Mouse (Mus musculus) stomach, embryonic 15.5 days (tissue): Measurements from ENCODE around the gene Ccdc103. TPM values are rescaled to one million over a fixed set of nuclear protein-coding genes. Genes with fewer than 3 reads are reported as not detected.

ENCODE experiments used
- ATAC-seq: fragments of 200-750 bp; cut with Nextera tagmentation; 2 replicates; pipeline ENCODE4 v1.8.0; 2017; ENCODE audit warnings: low read depth, moderate number of reproducible peaks, moderate TSS enrichment; ENCODE audit not compliant: insufficient read depth, low FRiP score
- H3K27ac ChIP-seq: fragments of 300-500 bp; sonication (generic); 2 replicates; pipeline ENCODE4 v1.5.1; 2015; ENCODE audit warnings: mild to moderate bottlenecking, inconsistent platforms
- H3K27me3 ChIP-seq: fragments of 300-500 bp; sonication (generic); replicated peaks from 2 replicates; pipeline ENCODE4 v1.6.1; 2015; ENCODE audit warnings: inconsistent platforms
- H3K36me3 ChIP-seq: fragments of 300-500 bp; sonication (generic); 2 replicates; pipeline ENCODE4 v1.6.1; 2015; ENCODE audit warnings: inconsistent platforms
- H3K4me1 ChIP-seq: fragments of 300-500 bp; sonication (generic); 2 replicates; pipeline ENCODE4 v1.6.1; 2015; ENCODE audit warnings: inconsistent platforms
- H3K4me2 ChIP-seq: fragments of 300-500 bp; sonication (generic); 2 replicates; pipeline ENCODE4 v1.6.1; 2015; ENCODE audit warnings: mild to moderate bottlenecking, inconsistent platforms
- H3K4me3 ChIP-seq: fragments of 300-500 bp; sonication (generic); replicated peaks from 2 replicates; pipeline ENCODE4 v1.5.1; 2015; ENCODE audit warnings: inconsistent platforms
- H3K9ac ChIP-seq: fragments of 300-500 bp; sonication (generic); 2 replicates; pipeline ENCODE4 v1.6.1; 2015; ENCODE audit warnings: inconsistent platforms
- H3K9me3 ChIP-seq: fragments of 300-500 bp; sonication (generic); 2 replicates; pipeline ENCODE4 v1.6.1; 2016; ENCODE audit warnings: inconsistent platforms
- WGBS: fragments of 180-500 bp; shearing (Covaris S2); methylation state at CpG from one replicate; pipeline ENCODE4 v1.1.7; 2015; 5-methylcytosine and 5-hydroxymethylcytosine counted together
- polyA plus RNA-seq: library from polyadenylated mRNA; unstranded; fragments of >200 nt; fragmentation: Nextera tagmentation; extraction: Ambion mirVana; gene quantifications from 2 replicates; pipeline ENCODE4 v1.2.1, GENCODE M21; 2015

The Ccdc103 gene
- polyA plus RNA-seq, 1 experiment from 2014 or later, result 1.1 TPM

DNA sequence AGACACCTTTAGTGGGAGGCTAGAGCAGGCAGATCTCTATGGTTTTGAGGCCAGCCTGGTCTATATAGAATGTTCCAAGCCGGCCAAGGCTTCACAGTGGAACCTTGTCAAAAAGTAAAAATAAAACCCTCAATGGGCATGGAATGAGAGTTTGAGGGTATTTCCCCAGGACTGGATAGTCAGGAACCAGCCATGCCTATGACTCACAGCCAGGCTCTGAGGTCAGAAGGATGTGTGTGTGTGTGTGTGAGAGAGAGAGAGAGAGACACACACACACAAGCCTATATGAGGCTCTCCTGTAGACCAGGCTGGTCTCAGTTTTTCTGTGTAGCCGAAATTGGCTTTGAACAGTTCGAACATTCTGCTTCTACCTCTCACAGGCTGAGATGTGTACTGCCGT, 13.7 kb downstream of the Ccdc103 start:
- no peaks in the 10 kb centered on the region for H3K36me3 ChIP-seq
- WGBS, result 84% methylated on average over 4 of the region's 4 CpGs
- H3K9me3 ChIP-seq, result no peaks in the 10 kb centered on the region
- ATAC-seq, result no peak
- H3K4me1 ChIP-seq, result peaks cover 10% of the 10 kb centered on the region; the same call in 1 of the 2 replicates
- H3K4me3 ChIP-seq, result no peak overlapping the region
- H3K27ac ChIP-seq, result no peak overlapping the region
- H3K4me2 ChIP-seq, result no peak overlapping the region
- peaks cover 10% of the 10 kb centered on the region for H3K27me3 ChIP-seq
- no peak overlapping the region for H3K9ac ChIP-seq

- H3K9ac ChIP-seq, result no peak overlapping the region
- H3K36me3 ChIP-seq, result no peaks in the 10 kb centered on the region
- no peak overlapping the region for H3K27ac ChIP-seq
- H3K4me2 ChIP-seq, result no peak overlapping the region
- H3K9me3 ChIP-seq, result no peaks in the 10 kb centered on the region
- no peak overlapping the region for H3K4me3 ChIP-seq
- 52% methylated on average over 9 of the region's 9 CpGs for WGBS
- peak; percentile 84; the same call in 1 of the 2 replicates for ATAC-seq
- peaks cover 10% of the 10 kb centered on the region; the same call in 1 of the 2 replicates for H3K4me1 ChIP-seq
- H3K27me3 ChIP-seq, result peaks cover 9% of the 10 kb centered on the region
These were observed 14.8 kb downstream of the Ccdc103 start for GRCm38 (mm10) chr11:102895779-102896178.

DNA sequence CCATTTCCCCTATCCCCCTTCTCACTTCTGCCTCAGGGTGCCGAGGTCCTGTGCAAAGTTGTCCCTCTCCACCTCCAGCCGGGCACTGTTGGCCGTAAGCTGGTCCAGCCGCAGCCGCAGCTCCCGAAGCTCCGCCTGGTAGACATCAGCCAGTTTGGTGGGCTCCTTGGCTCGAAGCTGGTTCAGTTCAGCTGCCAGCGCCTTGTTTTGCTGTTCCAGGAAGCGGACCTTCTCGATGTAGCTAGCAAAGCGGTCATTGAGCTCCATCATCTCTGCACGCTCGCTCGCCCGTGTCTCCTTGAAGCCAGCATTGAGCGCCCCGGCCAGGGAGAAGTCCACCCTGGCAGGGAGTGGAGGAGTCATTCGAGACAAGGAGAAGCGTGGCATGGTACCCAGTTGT, 15.6 kb downstream of the Ccdc103 start:
- WGBS, result 81% methylated on average over 20 of the region's 20 CpGs
- Histone ChIP-seq H3K36me3 (no peaks in the 10 kb centered on the region), H3K4me1 (peaks cover 10% of the 10 kb centered on the region; the same call in 1 of the 2 replicates), H3K9ac (no peak overlapping the region), H3K4me3 (no peak overlapping the region), H3K4me2 (no peak overlapping the region), H3K27ac (no peak overlapping the region), H3K9me3 (no peaks in the 10 kb centered on the region), H3K27me3 (peaks cover 8% of the 10 kb centered on the region)
- no peak for ATAC-seq

DNA sequence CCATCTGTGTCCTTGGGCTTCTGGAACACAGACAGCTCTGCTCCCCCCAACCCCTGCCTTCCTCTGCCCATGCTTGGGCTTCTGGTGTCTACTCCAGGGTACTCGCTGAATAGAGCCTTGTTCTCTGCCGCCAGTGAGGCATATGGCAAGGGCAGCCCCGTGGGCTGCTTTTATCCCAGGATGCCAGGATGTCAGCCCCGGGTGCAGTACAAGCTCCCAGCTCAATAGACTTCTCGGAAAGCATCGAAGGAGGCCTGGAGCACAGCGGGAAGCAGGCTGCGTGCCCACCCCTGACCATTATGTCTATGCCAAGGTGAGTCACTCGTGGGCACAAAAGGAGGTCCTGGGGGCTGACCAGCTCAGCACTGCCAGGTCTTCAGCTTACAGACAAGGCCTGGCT, 17.4 kb downstream of the Ccdc103 start:
- Histone ChIP-seq H3K9me3 (no peaks in the 10 kb centered on the region), H3K4me3 (no peak overlapping the region), H3K9ac (no peak overlapping the region), H3K27ac (no peak overlapping the region), H3K4me1 (peaks cover 5% of the 10 kb centered on the region; the same call in 1 of the 2 replicates), H3K4me2 (no peak overlapping the region), H3K36me3 (no peaks in the 10 kb centered on the region), H3K27me3 (peaks cover 6% of the 10 kb centered on the region)
- no peak for ATAC-seq
- WGBS, result 76% methylated on average over 9 of the region's 9 CpGs

DNA sequence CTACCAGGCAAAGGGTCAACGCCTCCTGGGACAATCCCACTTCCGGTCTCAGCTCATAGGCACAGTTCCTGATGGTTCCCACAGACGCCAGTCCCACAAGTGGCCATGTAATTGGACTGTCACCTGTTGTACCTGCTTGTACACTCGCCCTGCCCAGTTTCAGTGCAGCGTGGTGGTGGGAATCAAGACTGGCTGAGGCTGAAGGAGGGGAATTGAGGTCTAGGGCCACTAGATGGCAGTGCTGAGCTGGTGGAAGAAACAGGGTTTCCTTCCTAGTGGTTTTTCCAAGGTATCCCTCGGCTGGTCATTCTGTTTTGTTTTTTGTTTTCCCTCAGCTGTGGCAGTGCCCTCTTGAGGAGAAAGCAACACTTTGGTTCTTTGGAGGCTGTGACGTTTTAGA, 19.8 kb downstream of the Ccdc103 start, which contains the start of gene Gfap:
Gene Gfap, minus strand, starts transcription at position 150 of the 400 bp plus-strand sequence.
- H3K36me3 ChIP-seq, result peaks cover 3% of the 10 kb centered on the region
- no peak within 1 kb of the TSS for H3K9ac ChIP-seq
- H3K27ac ChIP-seq, result no peak within 1 kb of the TSS
- peaks cover 6% of the 10 kb centered on the region for H3K27me3 ChIP-seq
- WGBS, result 10% methylated on average over 7 of the region's 7 CpGs
- no peak within 1 kb of the TSS for H3K4me2 ChIP-seq
- ATAC-seq, result peak; percentile 17; the same call in 1 of the 2 replicates
- no peak within 1 kb of the TSS for H3K4me3 ChIP-seq
- H3K9me3 ChIP-seq, result no peaks in the 10 kb centered on the region
- H3K4me1 ChIP-seq, result 0 out of 2 replicates have a peak, but pooled peaks cover 2% of the 10 kb centered on the region

GRCm38 (mm10) chr11:102901199-102901598, 20.2 kb downstream of the Ccdc103 start:
- WGBS, result 52% methylated on average over 4 of the region's 4 CpGs
- no peak overlapping the region for H3K4me3 ChIP-seq
- H3K9ac ChIP-seq, result no peak overlapping the region
- 0 out of 2 replicates have a peak, but pooled peaks cover 2% of the 10 kb centered on the region for H3K4me1 ChIP-seq
- no peaks in the 10 kb centered on the region for H3K9me3 ChIP-seq
- H3K27me3 ChIP-seq, result peaks cover 6% of the 10 kb centered on the region; the same call in 1 of the 2 replicates
- H3K4me2 ChIP-seq, result no peak overlapping the region
- peaks cover 7% of the 10 kb centered on the region for H3K36me3 ChIP-seq
- no peak overlapping the region for H3K27ac ChIP-seq
- no peak for ATAC-seq

DNA sequence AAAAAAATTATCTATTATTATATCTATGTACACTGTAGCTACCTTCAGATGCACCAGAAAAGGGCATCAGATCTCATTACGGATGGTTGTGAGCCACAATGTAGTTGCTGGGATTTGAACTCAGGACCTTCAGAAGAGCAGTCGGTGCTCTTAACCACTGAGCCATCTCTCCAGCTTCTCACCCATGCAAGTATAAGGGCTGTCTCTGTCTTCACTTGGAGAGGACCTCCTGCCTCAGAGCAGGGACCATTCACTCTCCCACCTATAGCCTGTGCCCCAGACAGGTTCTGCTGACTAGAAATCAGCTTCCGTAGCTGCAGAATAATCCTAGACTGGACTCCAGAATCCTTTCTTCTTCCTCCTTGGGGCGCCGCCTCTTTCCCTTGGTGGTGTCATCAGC, 21.1 kb downstream of the Ccdc103 start:
- Histone ChIP-seq H3K27ac (no peak overlapping the region), H3K4me1 (no peaks in the 10 kb centered on the region), H3K4me3 (no peak overlapping the region), H3K36me3 (peaks cover 16% of the 10 kb centered on the region), H3K9me3 (no peaks in the 10 kb centered on the region), H3K27me3 (no peaks in the 10 kb centered on the region), H3K4me2 (no peak overlapping the region), H3K9ac (no peak overlapping the region)
- no peak for ATAC-seq
- WGBS, result 88% methylated on average over 5 of the region's 5 CpGs

- Histone ChIP-seq H3K4me3 (no peak overlapping the region), H3K27ac (no peak overlapping the region), H3K4me1 (no peaks in the 10 kb centered on the region), H3K9ac (no peak overlapping the region), H3K27me3 (no peaks in the 10 kb centered on the region), H3K9me3 (no peaks in the 10 kb centered on the region), H3K36me3 (peaks cover 30% of the 10 kb centered on the region), H3K4me2 (no peak overlapping the region)
- no peak for ATAC-seq
- WGBS, result 73% methylated on average over 7 of the region's 7 CpGs
These were observed 22.6 kb downstream of the Ccdc103 start for GRCm38 (mm10) chr11:102903654-102904053.

GRCm38 (mm10) chr11:102911376-102911775, 30.4 kb downstream of the Ccdc103 start:
- 74% methylated on average over 7 of the region's 7 CpGs for WGBS
- H3K9ac ChIP-seq, result no peak overlapping the region
- no peak overlapping the region for H3K4me3 ChIP-seq
- no peaks in the 10 kb centered on the region for H3K4me1 ChIP-seq
- no peak for ATAC-seq
- peaks cover 74% of the 10 kb centered on the region for H3K36me3 ChIP-seq
- no peak overlapping the region for H3K27ac ChIP-seq
- no peaks in the 10 kb centered on the region for H3K27me3 ChIP-seq
- H3K9me3 ChIP-seq, result no peaks in the 10 kb centered on the region
- H3K4me2 ChIP-seq, result no peak overlapping the region

GRCm38 (mm10) chr11:102915380-102915779, 34.4 kb downstream of the Ccdc103 start:
- H3K4me1 ChIP-seq, result no peaks in the 10 kb centered on the region
- WGBS, result 95% methylated on average over 9 of the region's 9 CpGs
- peaks cover 42% of the 10 kb centered on the region for H3K36me3 ChIP-seq
- H3K9me3 ChIP-seq, result no peaks in the 10 kb centered on the region
- H3K27ac ChIP-seq, result no peak overlapping the region
- H3K9ac ChIP-seq, result no peak overlapping the region
- no peak; the same call in 1 of the 2 replicates for ATAC-seq
- no peak overlapping the region for H3K4me3 ChIP-seq
- no peak overlapping the region for H3K4me2 ChIP-seq
- no peaks in the 10 kb centered on the region for H3K27me3 ChIP-seq

GRCm38 (mm10) chr11:102918077-102918476, 37.1 kb downstream of the Ccdc103 start:
- H3K4me2 ChIP-seq, result no peak overlapping the region
- peaks cover 13% of the 10 kb centered on the region; the same call in 1 of the 2 replicates for H3K4me1 ChIP-seq
- ATAC-seq, result no peak
- 90% methylated on average over 4 of the region's 4 CpGs for WGBS
- no peak overlapping the region for H3K27ac ChIP-seq
- peaks cover 23% of the 10 kb centered on the region for H3K36me3 ChIP-seq
- no peak overlapping the region for H3K9ac ChIP-seq
- H3K27me3 ChIP-seq, result no peaks in the 10 kb centered on the region
- no peaks in the 10 kb centered on the region for H3K9me3 ChIP-seq
- no peak overlapping the region for H3K4me3 ChIP-seq

DNA sequence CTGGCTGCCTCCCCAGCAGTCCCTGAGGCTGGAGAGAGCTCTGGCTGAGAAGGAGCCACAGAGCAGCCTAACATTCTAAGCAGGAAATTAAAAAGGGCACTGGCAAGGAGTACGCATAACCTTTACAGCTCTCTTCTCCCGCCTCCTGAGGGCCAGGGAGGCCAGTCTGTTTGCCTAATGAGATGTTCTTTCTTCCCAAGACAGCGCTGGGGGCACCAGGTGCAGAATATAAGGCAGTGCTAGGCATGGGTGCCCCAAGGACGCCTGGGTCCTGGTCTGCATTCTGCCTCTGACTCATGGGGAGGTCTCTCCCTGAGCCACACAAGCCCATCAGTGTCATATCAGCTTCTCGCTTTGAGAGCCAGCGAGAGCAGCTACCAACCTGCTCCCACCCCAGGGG, 40.5 kb downstream of the Ccdc103 start:
- peaks cover 15% of the 10 kb centered on the region; the same call in 1 of the 2 replicates for H3K4me1 ChIP-seq
- no peak overlapping the region for H3K4me3 ChIP-seq
- no peak overlapping the region for H3K9ac ChIP-seq
- WGBS, result 80% methylated on average over 6 of the region's 6 CpGs
- no peak overlapping the region for H3K27ac ChIP-seq
- no peaks in the 10 kb centered on the region for H3K9me3 ChIP-seq
- H3K4me2 ChIP-seq, result no peak overlapping the region
- no peaks in the 10 kb centered on the region for H3K27me3 ChIP-seq
- ATAC-seq, result no peak
- no peaks in the 10 kb centered on the region for H3K36me3 ChIP-seq
